Mouse (Mus musculus) intestine, embryonic 15.5 days (tissue): ENCODE data around the gene Spata31d1b. TPM values are rescaled to one million over a fixed set of nuclear protein-coding genes. Genes with fewer than 3 reads are reported as not detected.

Experiments
- ATAC-seq: fragments of 200-750 bp; cut with Nextera tagmentation; 2 replicates; pipeline ENCODE4 v1.8.0; 2017; ENCODE audit warnings: moderate TSS enrichment, moderate library complexity
- H3K27ac ChIP-seq: fragments of 300-500 bp; sonication (generic); 2 replicates; pipeline ENCODE4 v1.5.1; 2015; ENCODE audit warnings: mild to moderate bottlenecking, inconsistent platforms
- H3K27me3 ChIP-seq: fragments of 300-500 bp; sonication (generic); replicated peaks from 2 replicates; pipeline ENCODE4 v1.6.1; 2015; ENCODE audit warnings: inconsistent platforms
- H3K36me3 ChIP-seq: fragments of 300-500 bp; sonication (generic); 2 replicates; pipeline ENCODE4 v1.6.1; 2015; ENCODE audit warnings: inconsistent platforms
- H3K4me1 ChIP-seq: fragments of 300-500 bp; sonication (generic); replicated peaks from 2 replicates; pipeline ENCODE4 v1.6.1; 2015; ENCODE audit warnings: inconsistent platforms
- H3K4me2 ChIP-seq: fragments of 300-500 bp; sonication (generic); replicated peaks from 2 replicates; pipeline ENCODE4 v1.6.1; 2015; ENCODE audit warnings: mild to moderate bottlenecking, inconsistent platforms
- H3K4me3 ChIP-seq: fragments of 300-500 bp; sonication (generic); replicated peaks from 2 replicates; pipeline ENCODE4 v1.5.1; 2015; ENCODE audit warnings: inconsistent platforms
- H3K9ac ChIP-seq: fragments of 300-500 bp; sonication (generic); 2 replicates; pipeline ENCODE4 v1.6.1; 2015; ENCODE audit warnings: inconsistent platforms
- H3K9me3 ChIP-seq: fragments of 300-500 bp; sonication (generic); 2 replicates; pipeline ENCODE4 v1.6.1; 2016; ENCODE audit warnings: inconsistent platforms
- WGBS: fragments of 180-500 bp; shearing (Covaris S2); methylation state at CpG from one replicate; pipeline ENCODE4 v1.1.7; 2015; 5-methylcytosine and 5-hydroxymethylcytosine counted together
- polyA plus RNA-seq: library from polyadenylated mRNA; unstranded; fragments of >200 nt; fragmentation: Nextera tagmentation; extraction: Ambion mirVana; gene quantifications from 2 replicates; pipeline ENCODE4 v1.2.1, GENCODE M21; 2015

Gene Spata31d1b
- polyA plus RNA-seq, 1 experiment from 2014 or later, result not detected

DNA sequence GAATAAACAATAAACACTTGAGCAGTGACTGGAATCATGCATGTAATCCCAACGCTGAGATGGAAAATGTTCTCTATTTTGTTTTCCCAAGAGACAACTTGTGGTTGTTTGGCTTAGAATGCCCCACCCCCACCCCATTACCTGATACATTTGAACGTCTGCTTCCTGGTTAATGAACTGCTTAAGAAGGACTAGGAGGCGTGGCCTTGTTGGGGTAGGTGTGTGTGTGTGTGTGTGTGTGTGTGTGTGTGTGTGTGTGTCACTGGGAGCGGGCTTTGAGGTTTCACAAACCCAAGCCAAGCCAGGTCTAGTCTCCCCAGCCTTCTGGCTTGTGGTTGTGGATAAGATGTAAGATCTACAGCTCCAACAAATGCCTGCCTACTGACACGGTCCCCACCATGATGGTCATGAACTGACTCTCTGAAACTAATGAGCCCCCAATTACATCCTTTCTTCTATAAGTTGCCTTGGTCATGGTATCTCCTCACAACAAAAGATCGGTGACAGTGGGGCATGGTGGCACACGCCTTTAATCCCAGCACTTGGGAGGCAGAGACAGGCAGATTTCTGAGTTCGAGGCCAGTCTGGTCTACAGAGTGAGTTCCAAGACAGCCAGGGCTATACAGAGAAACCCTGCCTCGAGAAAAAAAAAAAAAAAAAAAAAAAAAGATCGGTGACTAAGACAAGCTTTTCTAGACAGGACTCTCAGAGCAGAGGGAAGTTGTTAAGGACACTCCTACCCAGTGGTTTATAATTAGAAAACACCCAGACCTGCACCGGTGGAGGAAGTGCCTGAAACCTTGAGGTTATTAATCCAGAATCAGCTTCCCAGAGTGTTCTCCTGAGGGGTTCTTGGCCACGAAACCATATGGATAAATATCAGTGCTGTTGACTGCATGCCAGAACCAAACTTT lies 35.5 kb upstream of the Spata31d1b start:
- no peaks in the 10 kb centered on the region for H3K36me3 ChIP-seq
- H3K9me3 ChIP-seq, result no peaks in the 10 kb centered on the region
- no peak for ATAC-seq
- H3K4me2 ChIP-seq, result no peak overlapping the region
- no peak overlapping the region for H3K9ac ChIP-seq
- no peak overlapping the region for H3K27ac ChIP-seq
- no peaks in the 10 kb centered on the region for H3K27me3 ChIP-seq
- H3K4me3 ChIP-seq, result no peak overlapping the region
- peaks cover 6% of the 10 kb centered on the region for H3K4me1 ChIP-seq
- 69% methylated on average over 12 of the region's 12 CpGs for WGBS

GRCm38 (mm10) chr13:59679306-59679705 lies 32.8 kb upstream of the Spata31d1b start:
- Histone ChIP-seq H3K27ac (no peak overlapping the region), H3K9ac (no peak overlapping the region), H3K27me3 (no peaks in the 10 kb centered on the region), H3K36me3 (no peaks in the 10 kb centered on the region), H3K9me3 (no peaks in the 10 kb centered on the region), H3K4me2 (no peak overlapping the region), H3K4me3 (no peak overlapping the region), H3K4me1 (peaks cover 1% of the 10 kb centered on the region; the same call in 1 of the 2 replicates)
- WGBS, result 40% methylated on average over 4 of the region's 4 CpGs
- no peak for ATAC-seq

DNA sequence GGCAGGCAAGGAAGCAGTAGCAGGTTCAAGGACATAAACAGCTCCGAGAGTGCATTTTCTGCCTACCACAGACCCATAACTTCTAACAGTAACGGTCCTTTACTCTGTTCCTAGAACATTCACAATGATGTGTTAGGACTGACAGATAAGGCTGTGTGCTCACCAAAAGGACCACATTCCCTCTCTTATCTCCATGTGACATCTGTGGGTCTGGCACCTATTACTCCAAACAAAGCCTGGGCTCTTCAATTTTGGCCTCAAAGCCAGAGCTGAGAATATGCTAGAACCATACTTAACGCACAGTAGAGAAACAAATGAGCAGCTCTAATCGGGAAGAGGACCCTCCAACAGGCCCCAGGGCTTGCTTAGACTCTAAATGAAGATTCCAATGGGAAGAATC lies 32.2 kb upstream of the Spata31d1b start:
- 60% methylated on average over 4 of the region's 4 CpGs for WGBS
- ATAC-seq, result no peak
- H3K4me2 ChIP-seq, result no peak overlapping the region
- no peaks in the 10 kb centered on the region for H3K27me3 ChIP-seq
- H3K27ac ChIP-seq, result no peak overlapping the region
- H3K36me3 ChIP-seq, result no peaks in the 10 kb centered on the region
- no peak overlapping the region for H3K4me3 ChIP-seq
- H3K9me3 ChIP-seq, result no peaks in the 10 kb centered on the region
- no peaks in the 10 kb centered on the region; the same call in 1 of the 2 replicates for H3K4me1 ChIP-seq
- H3K9ac ChIP-seq, result no peak overlapping the region

- H3K9me3 ChIP-seq, result no peaks in the 10 kb centered on the region
- no peaks in the 10 kb centered on the region for H3K4me1 ChIP-seq
- H3K36me3 ChIP-seq, result no peaks in the 10 kb centered on the region
- 0 out of 2 replicates have a peak, but pooled peaks have one; percentile 20 for ATAC-seq
- WGBS, result 22% methylated on average over 7 of the region's 7 CpGs
- no peak overlapping the region for H3K9ac ChIP-seq
- no peak overlapping the region for H3K4me2 ChIP-seq
- H3K27ac ChIP-seq, result no peak overlapping the region
- H3K4me3 ChIP-seq, result no peak overlapping the region
- H3K27me3 ChIP-seq, result no peaks in the 10 kb centered on the region
These were observed 29.5 kb upstream of the Spata31d1b start for GRCm38 (mm10) chr13:59682629-59683028.

DNA sequence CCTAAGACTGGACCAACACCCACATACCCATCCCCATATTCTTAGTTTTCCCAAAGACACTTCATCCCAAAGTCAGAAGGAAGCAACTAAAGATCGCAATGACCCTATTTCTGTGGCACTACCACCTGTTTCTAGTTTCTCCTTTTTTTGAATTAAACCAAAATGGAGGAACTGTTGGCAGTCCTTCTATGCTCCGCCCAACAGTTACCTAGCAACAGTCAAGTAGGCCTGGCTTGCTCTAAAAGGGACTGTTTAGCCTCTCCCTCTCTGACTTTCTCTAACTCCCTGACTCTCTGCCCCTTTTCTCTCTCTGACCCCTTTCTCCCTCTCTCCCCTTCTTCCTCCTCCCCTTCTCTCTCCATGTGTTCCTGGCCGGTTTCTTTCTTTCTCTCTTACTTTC lies 26.8 kb upstream of the Spata31d1b start:
- H3K9ac ChIP-seq, result no peak overlapping the region
- no peak for ATAC-seq
- H3K4me2 ChIP-seq, result no peak overlapping the region
- H3K36me3 ChIP-seq, result no peaks in the 10 kb centered on the region
- H3K27me3 ChIP-seq, result no peaks in the 10 kb centered on the region
- H3K4me1 ChIP-seq, result no peaks in the 10 kb centered on the region
- H3K9me3 ChIP-seq, result no peaks in the 10 kb centered on the region
- WGBS, result 82% methylated on average over 3 of the region's 3 CpGs
- no peak overlapping the region for H3K4me3 ChIP-seq
- H3K27ac ChIP-seq, result no peak overlapping the region

- Histone ChIP-seq H3K9ac (no peak overlapping the region), H3K4me3 (no peak overlapping the region), H3K4me2 (no peak overlapping the region), H3K4me1 (no peaks in the 10 kb centered on the region), H3K9me3 (no peaks in the 10 kb centered on the region), H3K27me3 (no peaks in the 10 kb centered on the region), H3K36me3 (no peaks in the 10 kb centered on the region), H3K27ac (no peak overlapping the region)
- 65% methylated on average over 13 of the region's 13 CpGs for WGBS
- ATAC-seq, result no peak
These were observed 23.7 kb upstream of the Spata31d1b start for GRCm38 (mm10) chr13:59688338-59688770.

DNA sequence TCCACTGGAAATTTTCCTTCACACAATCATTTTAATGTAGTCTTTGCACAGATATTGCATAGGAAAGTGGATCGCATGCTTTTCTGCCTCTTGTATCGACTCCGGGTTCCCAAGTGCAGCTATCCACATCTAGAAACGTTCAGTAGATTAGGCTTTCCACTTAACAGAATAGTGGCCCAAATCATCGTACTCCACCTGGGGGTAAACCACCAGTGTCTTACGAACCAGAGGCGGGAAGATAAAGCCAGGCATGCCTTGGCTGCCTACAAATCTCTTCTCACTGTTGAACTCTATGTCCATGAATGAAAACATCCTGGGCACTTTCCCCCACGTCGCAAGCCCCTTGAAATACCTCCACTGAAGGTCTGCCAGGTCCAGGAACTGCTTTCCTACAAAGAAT lies 22.8 kb upstream of the Spata31d1b start:
- Histone ChIP-seq H3K27ac (no peak overlapping the region), H3K27me3 (no peaks in the 10 kb centered on the region), H3K4me3 (no peak overlapping the region), H3K36me3 (no peaks in the 10 kb centered on the region), H3K4me1 (no peaks in the 10 kb centered on the region), H3K9ac (no peak overlapping the region), H3K4me2 (no peak overlapping the region), H3K9me3 (no peaks in the 10 kb centered on the region)
- ATAC-seq, result no peak
- 85% methylated on average over 9 of the region's 9 CpGs for WGBS

DNA sequence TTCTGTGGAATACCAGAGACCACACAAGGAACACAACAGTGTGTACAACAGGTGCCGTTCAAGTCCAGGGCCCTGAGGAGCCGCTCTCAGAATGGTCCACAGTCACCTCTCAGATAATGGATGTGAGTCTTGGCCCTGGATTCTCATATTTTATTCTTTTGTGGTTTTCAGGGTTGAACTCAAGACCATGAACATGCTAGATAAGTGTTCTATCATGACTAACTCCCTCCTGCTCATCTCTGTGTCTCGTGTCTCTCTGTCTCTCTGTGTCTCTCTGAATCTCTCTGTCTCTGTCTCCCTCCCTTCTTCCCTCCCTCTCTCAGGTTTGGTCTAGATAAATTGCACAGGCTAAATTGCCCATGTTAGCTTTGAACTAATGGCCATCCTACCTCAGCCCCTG lies 22.2 kb upstream of the Spata31d1b start:
- H3K9me3 ChIP-seq, result no peaks in the 10 kb centered on the region
- no peak for ATAC-seq
- H3K4me1 ChIP-seq, result no peaks in the 10 kb centered on the region
- H3K27ac ChIP-seq, result no peak overlapping the region
- WGBS, result 87% methylated on average over 3 of the region's 3 CpGs
- H3K4me3 ChIP-seq, result no peak overlapping the region
- H3K36me3 ChIP-seq, result no peaks in the 10 kb centered on the region
- no peaks in the 10 kb centered on the region for H3K27me3 ChIP-seq
- H3K4me2 ChIP-seq, result no peak overlapping the region
- no peak overlapping the region for H3K9ac ChIP-seq

DNA sequence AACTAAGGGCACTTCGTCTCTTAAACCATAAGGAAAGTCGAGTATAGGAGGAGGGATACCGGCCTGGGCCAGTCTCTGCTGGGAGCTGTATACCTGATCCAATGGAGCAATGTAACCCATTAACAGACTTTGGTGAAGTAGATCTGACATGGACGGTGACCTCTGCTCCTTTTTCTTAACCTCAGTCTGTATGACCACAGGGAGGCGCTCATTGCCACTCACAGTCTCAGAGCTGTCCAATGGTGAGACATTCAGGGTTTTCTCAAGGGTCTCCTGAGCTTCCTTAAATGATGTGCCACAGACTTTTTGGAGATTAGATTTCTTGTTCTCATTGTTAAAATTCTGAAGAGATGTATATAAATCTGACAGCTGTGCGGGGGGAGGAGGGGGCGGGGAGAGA lies 21.5 kb upstream of the Spata31d1b start:
- no peaks in the 10 kb centered on the region for H3K27me3 ChIP-seq
- no peak overlapping the region for H3K4me2 ChIP-seq
- H3K9ac ChIP-seq, result no peak overlapping the region
- WGBS, result 83% methylated on average over 7 of the region's 7 CpGs
- ATAC-seq, result no peak
- no peak overlapping the region for H3K27ac ChIP-seq
- H3K4me3 ChIP-seq, result no peak overlapping the region
- H3K9me3 ChIP-seq, result no peaks in the 10 kb centered on the region
- H3K4me1 ChIP-seq, result no peaks in the 10 kb centered on the region
- H3K36me3 ChIP-seq, result no peaks in the 10 kb centered on the region

DNA sequence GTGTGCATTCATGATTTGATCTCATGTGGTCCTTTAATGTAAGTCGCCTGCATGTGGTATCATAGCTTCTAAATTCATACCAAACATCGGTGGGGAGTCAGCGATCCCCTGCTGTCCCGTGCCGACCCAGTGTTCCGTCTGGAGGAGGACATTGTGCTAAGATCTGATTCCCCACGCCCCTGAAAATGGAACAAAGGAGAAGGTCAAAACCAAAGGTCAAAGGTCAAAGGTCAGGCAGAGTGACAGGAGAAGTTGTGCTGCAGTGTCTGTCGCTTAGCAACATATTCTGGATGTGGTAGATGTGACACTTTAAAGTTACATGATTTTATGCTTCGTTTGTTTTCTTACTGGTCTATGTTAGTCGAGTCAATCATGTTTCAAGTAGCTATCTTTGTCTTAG lies 20.6 kb upstream of the Spata31d1b start:
- Histone ChIP-seq H3K36me3 (no peaks in the 10 kb centered on the region), H3K4me2 (no peak overlapping the region), H3K27ac (no peak overlapping the region), H3K9me3 (no peaks in the 10 kb centered on the region), H3K9ac (no peak overlapping the region), H3K4me3 (no peak overlapping the region), H3K27me3 (no peaks in the 10 kb centered on the region), H3K4me1 (no peaks in the 10 kb centered on the region)
- WGBS, result 81% methylated on average over 10 of the region's 10 CpGs
- no peak for ATAC-seq

DNA sequence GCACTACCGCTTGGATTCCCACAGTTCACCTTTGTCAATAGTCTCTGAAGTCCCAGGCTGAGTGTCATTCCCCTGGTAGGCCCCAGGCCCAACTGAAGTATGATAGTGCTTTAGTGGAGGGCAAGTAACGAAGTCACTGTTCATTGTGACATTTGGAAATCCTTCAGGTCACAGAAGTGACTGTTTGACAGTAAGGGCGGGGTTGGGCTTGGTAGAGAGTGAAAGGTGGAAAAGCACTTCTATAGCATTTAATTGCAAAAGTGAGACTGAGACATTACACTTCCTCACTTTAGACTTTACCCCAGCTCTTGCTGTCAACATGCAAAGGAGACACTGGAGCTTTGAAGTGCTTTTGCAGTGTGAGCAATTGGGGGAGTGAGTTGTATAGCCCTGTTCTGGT lies 18.1 kb upstream of the Spata31d1b start, which contains the start of gene 4921517D22Rik:
Gene 4921517D22Rik (minus strand): TSS at position 101 of the 400 bp plus-strand sequence.
- ATAC-seq, result no peak
- no peaks in the 10 kb centered on the region for H3K27me3 ChIP-seq
- no peaks in the 10 kb centered on the region for H3K4me1 ChIP-seq
- no peaks in the 10 kb centered on the region for H3K9me3 ChIP-seq
- no peak within 1 kb of the TSS for H3K9ac ChIP-seq
- H3K4me3 ChIP-seq, result no peak within 1 kb of the TSS
- H3K27ac ChIP-seq, result no peak within 1 kb of the TSS
- no peak within 1 kb of the TSS for H3K4me2 ChIP-seq
- 81% methylated on average over 3 of the region's 3 CpGs for WGBS
- no peaks in the 10 kb centered on the region for H3K36me3 ChIP-seq

DNA sequence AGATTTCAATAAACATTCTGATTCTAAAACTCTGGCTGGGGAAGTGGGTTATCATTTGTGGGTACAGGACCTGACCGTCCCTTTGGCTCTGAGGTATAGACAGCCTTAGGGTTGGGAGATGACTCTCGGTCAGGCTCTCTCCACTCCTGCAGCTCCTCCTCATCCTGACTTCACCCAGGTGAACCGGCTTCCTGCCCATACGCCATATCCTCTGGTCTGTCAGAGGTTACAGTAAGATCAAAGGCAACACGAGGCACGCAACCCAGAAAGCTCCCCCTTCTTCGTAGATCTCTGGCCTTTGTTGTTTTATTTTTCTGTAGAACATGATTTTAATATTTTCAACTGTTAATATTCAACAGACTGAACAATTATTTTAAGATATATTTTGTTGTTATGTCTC lies 16.3 kb upstream of the Spata31d1b start:
- Histone ChIP-seq H3K36me3 (no peaks in the 10 kb centered on the region), H3K27ac (no peak overlapping the region), H3K9me3 (no peaks in the 10 kb centered on the region), H3K9ac (no peak overlapping the region), H3K4me2 (no peak overlapping the region), H3K27me3 (no peaks in the 10 kb centered on the region), H3K4me1 (no peaks in the 10 kb centered on the region), H3K4me3 (no peak overlapping the region)
- no peak for ATAC-seq
- 81% methylated on average over 7 of the region's 7 CpGs for WGBS

GRCm38 (mm10) chr13:59699131-59699530 lies 13.0 kb upstream of the Spata31d1b start:
- Histone ChIP-seq H3K27me3 (no peaks in the 10 kb centered on the region), H3K36me3 (no peaks in the 10 kb centered on the region), H3K9me3 (no peaks in the 10 kb centered on the region), H3K4me2 (no peak overlapping the region), H3K27ac (no peak overlapping the region), H3K4me1 (no peaks in the 10 kb centered on the region), H3K4me3 (no peak overlapping the region), H3K9ac (no peak overlapping the region)
- ATAC-seq, result no peak
- WGBS, result 93% methylated on average over 8 of the region's 8 CpGs
